Mouse (Mus musculus) gastrocnemius, adult 2 months (tissue): ENCODE data around the gene Smarca4. TPM values are rescaled to one million over a fixed set of nuclear protein-coding genes. Genes with fewer than 3 reads are reported as not detected.

Experiments used
- DNase-seq: peaks from one replicate; pipeline ENCODE4 v3.0.0; 2022
- H3K27ac ChIP-seq: fragments of 200-600 bp; 2 replicates; pipeline ENCODE4 v1.8.1; 2022; ENCODE audit warnings: mild to moderate bottlenecking
- H3K4me3 ChIP-seq: fragments of 200-600 bp; 2 replicates; pipeline ENCODE4 v1.8.1; 2022; ENCODE audit warnings: mild to moderate bottlenecking, moderate library complexity
- CTCF ChIP-seq: fragments of 200-600 bp; IDR thresholded peaks from 2 replicates; pipeline ENCODE4 v1.8.1; 2022; ENCODE audit warnings: antibody characterized with exemption, mild to moderate bottlenecking, moderate library complexity
- intact Hi-C: fragments of 180-260 bp; cut with DNase I; formaldehyde crosslinking; loops from one replicate; pipeline ENCODE4 v1.15.1; 2025
- microRNA-seq: library from miRNA; unstranded; fragments of <30 nt; microRNA quantifications from one replicate; pipeline ENCODE4 v1.2.0, GENCODE M21; 2021
- total RNA-seq, 2 experiments: library from RNA; stranded (reverse); gene quantifications; 2 replicates each; pipeline ENCODE4 v1.2.3; 2021

Gene Smarca4
- total RNA-seq, 2 experiments from 2014 or later = 39.0 to 40.7 TPM

DNA sequence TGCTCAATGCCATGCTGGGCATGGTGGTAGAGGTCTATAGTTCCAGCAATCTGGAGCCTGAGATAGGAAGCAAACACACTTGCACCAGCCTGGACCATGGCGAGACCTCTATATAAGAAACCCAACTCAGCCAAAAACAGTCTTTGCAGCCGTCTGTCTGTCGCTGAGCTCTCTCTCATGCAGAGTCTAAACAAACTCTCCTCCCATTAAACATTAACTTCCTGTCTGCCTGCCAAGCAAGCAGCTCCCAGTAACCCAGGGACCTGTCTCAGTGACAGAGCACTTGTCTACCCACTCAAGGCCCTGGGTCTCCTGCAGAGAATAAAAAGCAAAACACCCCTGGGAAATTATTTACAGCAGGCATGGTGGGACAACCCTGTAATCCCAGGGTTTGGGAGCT is 120.6 kb downstream of the Smarca4 start:
- intact Hi-C loops = no loop called here
- no peak for TF ChIP-seq CTCF
- no peak for DNase-seq
- H3K4me3 ChIP-seq = no peak overlapping the region
- H3K27ac ChIP-seq = no peak overlapping the region

DNA sequence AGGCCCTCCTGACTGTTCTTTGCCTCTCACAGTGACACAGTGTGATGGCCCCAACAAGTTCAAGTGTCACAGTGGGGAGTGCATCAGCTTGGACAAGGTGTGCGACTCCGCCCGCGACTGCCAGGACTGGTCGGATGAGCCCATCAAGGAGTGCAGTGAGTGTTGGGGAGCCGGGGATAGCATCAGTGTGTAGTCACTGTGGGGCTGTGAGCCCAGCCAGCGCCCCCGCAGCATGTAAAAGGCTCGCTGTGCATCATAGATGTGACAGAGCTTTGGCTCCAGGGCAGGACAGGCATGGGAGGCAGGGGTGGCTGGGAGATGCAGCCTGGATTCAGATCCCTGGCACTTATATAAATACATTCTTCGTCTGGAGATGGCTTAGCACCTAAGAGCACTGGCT is 121.2 kb downstream of the Smarca4 start:
- no peak for TF ChIP-seq CTCF
- Histone ChIP-seq H3K27ac (no peak overlapping the region), H3K4me3 (no peak overlapping the region)
- DNase-seq = no peak
- intact Hi-C loops = no loop called here

DNA sequence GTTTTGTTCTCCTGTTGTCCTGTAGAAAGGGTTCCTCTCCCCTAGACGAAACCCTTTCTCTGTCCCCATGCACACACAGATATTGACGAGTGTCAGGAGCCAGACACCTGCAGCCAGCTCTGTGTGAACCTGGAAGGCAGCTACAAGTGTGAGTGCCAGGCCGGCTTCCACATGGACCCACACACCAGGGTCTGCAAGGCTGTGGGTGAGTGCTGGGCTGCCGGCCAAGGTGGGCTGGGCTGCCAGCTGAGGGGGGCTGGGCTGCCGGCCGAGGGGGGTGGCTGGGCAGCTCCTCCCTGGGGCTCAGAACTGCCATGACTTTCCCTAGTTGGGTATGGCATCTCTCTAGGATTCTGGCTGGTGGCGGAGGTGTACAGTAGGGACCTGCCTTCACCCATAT is 122.8 kb downstream of the Smarca4 start:
- no peak for DNase-seq
- intact Hi-C loops = no loop called here

DNA sequence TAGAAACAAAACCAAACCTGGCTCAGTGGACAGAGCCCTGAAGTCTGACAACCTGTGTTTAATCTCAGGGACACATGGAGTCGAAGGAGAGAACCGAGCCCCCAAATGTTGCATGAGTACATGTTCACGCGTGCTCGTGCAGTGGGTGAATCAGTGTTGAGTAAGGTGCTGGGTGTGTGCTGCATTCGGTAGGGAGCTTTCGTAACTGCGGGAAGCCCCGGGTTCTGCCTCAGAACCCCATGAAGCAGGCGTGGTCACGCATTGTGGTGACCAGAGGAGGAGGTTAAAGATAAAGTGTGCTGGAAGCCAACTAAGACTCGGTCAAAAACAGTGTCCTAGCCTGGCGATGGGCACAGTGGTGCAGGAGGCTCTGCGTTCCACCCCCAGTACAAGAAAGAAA is 124.5 kb downstream of the Smarca4 start:
- intact Hi-C loops = no loop called here
- DNase-seq = no peak
- H3K27ac ChIP-seq = no peak overlapping the region
- H3K4me3 ChIP-seq = no peak overlapping the region
- TF ChIP-seq CTCF = no peak

More for the DNA sequence above, 122.8 kb downstream of the Smarca4 start:
- Histone ChIP-seq H3K4me3 (no peak overlapping the region), H3K27ac (no peak overlapping the region)
- no peak for TF ChIP-seq CTCF

DNA sequence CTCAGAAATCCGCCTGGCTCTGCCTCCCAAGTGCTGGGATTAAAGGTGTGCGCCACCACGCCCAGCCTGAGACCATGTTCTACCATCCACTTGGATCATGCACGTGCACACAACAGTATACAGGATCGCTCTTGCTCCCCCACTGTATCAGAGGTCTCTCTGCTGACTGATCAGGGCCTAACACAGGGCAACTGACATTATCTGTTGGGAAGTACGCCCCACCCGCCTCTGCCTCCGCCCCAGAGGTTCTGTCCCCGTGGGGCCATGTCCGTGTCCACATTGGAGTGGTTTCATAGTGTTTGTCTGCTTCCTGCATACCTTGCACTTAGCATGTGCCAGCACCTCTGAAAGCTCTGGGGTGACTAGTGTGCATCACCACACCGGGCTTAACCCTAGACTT is 125.5 kb downstream of the Smarca4 start:
- no peak for TF ChIP-seq CTCF
- Histone ChIP-seq H3K4me3 (no peak overlapping the region), H3K27ac (no peak overlapping the region)
- no peak for DNase-seq
- intact Hi-C loops = no loop called here

DNA sequence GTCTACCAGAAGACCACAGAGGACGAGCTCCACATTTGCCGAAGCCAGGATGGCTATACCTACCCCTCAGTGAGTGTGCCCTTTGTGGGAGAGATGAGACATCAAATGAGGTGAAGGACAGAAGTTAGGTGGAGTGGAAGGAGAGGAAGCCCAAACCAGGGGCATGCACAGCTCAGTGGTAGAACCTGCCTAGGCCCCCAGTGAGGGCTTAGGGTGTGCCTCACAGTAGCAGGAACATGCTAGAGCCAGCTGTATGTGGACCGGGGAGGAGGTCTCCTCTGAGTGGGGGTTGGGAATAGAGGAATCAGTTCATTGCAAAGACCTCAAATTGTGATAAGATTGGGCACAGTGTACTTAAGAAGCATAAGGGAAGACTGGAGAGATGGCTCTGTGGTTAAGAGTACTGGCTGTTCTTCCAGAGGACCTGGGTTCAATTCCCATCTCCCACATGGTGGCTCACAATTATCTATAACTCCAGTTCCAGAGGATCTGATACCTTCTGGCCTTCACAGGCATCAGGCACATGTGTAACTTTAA is 131.3 kb downstream of the Smarca4 start:
- Histone ChIP-seq H3K4me3 (no peak overlapping the region), H3K27ac (no peak overlapping the region)
- no peak for TF ChIP-seq CTCF
- DNase-seq = no peak
- intact Hi-C loops = no loop called here

DNA sequence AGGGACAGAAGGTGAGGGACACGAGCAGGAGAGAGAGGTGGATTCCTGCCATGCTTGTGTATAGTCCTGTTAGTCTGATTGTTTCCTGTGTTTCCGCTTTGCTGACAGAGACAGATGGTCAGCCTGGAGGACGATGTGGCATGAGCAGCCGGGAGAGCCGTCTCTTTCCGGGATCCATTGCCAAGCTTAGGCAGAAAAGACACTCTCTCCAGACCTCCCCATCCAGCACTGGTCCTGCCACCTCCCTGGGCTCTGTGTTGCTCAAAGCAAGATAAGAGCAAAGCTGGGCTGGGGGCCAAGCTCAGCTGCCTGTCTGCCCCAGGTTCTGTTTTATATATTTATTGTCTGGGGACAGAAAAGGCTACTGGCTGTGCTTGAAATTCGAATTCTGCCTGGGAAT is 132.1 kb downstream of the Smarca4 start:
- no peak for DNase-seq
- intact Hi-C loops = no loop called here
- Histone ChIP-seq H3K27ac (no peak overlapping the region; the same call in 1 of the 2 replicates), H3K4me3 (no peak overlapping the region)
- TF ChIP-seq CTCF = no peak

DNA sequence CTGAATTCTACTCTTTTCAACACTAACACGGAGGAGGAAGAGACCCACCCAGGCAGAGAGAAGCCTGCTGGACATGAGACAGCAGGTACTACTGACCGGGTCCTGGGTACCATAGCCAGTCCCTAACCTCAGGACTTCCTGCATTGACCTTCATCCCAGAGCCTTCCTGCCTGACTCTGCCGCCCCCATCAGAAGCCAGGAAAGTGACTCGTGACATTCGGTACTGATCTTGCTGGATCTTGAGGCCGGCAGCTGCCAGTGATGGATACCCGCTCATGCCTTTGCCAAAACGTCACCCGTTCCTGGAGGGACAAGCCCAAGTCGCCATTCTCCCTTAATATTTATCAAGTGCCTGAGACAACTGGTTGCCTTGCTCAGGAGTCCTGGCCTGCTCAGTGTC is 132.5 kb downstream of the Smarca4 start:
- H3K27ac ChIP-seq = no peak overlapping the region
- no peak for TF ChIP-seq CTCF
- no peak overlapping the region for H3K4me3 ChIP-seq
- DNase-seq = no peak
- intact Hi-C loops = no loop called here

DNA sequence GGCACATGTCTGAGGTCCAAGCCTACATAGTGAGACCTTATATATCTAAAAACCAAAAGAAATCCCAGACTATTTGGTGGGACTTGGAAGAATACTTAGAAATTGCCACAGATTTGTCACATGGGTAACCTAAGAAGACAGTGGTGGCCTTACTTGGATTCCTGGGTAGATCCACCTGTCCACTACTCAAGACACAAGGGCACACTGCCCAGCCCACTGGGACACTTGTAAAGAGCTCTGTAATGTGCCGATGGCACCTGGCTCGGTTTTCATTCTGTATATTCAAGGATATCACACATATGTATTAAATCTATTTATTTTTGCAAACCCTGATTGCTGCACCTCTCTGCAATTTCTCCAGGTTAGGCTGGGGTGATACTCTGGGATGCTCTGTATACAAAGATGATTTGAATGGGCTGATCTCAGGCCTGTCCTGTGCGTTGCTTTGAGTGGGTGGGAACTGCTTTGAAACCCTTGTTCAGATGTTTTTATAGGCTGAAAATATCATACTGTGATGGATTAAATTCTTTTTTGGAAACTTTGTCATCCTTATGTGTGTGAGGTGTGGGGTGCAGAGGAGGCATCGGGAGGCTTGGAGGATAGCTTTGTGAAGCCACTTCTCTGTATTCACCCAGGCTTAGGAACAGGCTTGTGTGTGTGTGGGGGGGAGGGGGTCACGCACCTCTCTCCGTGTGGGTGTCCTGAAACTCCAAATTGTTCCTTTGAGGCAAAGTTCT is 133.6 kb downstream of the Smarca4 start:
- TF ChIP-seq CTCF = no peak
- intact Hi-C loops = no loop called here

DNA sequence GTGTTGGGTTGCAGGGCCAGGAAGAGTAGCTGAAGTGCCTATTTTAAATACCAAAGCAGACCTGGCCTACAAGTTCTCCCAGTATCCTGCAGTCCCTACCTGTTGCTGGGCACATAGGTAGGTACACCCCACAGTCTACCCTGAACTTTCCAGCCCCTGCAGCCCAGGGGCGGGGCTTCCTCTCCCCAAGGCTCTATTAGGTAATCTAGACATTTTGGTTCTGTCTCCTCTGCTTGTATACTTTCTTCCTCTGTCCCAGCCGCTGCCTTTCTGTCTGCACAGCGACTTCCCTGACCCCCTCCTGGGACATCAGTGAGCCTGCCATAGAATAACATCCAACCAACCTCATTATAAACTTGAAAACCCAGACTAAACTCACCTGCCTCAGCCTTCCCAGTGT is 134.4 kb downstream of the Smarca4 start:
- DNase-seq = no peak
- no peak for TF ChIP-seq CTCF
- intact Hi-C loops = no loop called here

More for the DNA sequence above, 133.6 kb downstream of the Smarca4 start:
- DNase-seq = no peak
- H3K27ac ChIP-seq = no peak overlapping the region
- no peak overlapping the region for H3K4me3 ChIP-seq

DNA sequence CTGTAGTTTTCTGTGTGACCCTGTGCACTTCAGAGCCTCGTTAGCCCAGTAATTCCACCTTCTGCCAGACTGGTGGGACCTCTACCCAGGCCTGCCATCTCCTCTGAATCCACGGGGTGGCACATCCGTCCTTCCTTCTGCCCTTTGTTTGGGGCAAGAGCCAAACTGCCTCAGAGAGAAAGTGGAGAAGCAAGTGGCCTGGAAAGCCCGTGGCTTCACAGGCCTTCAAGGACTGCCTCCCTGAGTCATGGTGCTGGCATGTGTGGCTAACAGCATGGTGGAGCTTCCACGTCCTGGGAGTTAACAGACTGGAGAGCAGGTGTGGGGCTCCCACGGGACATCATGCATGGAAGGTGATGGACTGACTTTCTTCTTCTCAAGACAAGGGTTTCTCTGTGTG is 135.4 kb downstream of the Smarca4 start:
- Histone ChIP-seq H3K27ac (peak overlapping the region; percentile 83), H3K4me3 (no peak overlapping the region)
- peak; percentile 80 for DNase-seq
- intact Hi-C loops = loop anchor here (1.0 kb wide), 2 partner anchors 53 to 120 kb away; no protein-coding TSS in a partner anchor
- TF ChIP-seq CTCF = peak; percentile 71

More for the DNA sequence above, 134.4 kb downstream of the Smarca4 start:
- no peak overlapping the region for H3K4me3 ChIP-seq
- no peak overlapping the region for H3K27ac ChIP-seq

DNA sequence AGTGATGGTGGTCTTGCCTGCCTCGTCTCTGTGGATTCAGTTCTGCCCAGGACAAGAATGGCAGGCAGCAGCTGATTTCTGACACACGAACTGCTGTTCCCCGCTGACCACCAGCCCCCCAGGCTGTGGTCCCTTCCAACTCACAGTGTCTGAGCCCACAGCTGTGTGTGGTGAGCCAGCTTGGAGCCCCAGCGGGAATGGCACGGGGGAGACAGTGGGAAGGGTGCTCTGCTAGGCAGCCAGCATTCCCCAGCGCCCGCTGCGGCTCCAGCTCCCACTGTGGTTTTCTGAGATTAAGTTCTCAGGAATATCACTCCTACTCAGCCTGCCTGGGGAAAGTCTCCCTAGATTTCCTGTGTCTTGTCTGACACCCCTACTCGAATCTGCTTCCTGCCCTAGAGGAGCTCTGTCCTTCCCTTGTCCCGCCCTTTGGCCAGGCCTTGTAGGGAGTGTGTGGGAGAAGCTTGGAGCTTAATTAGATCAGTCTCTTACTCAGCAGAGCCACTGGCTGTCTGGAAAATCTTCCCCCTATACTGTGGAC is 136.4 kb downstream of the Smarca4 start:
- H3K4me3 ChIP-seq = no peak overlapping the region
- intact Hi-C loops = no loop called here
- peak; percentile 71 for DNase-seq
- no peak for TF ChIP-seq CTCF
- peak overlapping the region; percentile 83 for H3K27ac ChIP-seq

Small RNA genes lying within 50 kb of the gene (microRNA-seq; reads per million reads assigned to microRNA genes)
- not detected for gene Mir1946b

Other genes starting within 250 kb of the Smarca4 start
- gene Ilf3, start 248.3 kb upstream of the Smarca4 start, total RNA-seq = 10 to 100 TPM; 21.2 to 25.2 TPM
- 1 to 10 TPM; 7.0 to 8.4 TPM for gene Qtrt1, start 204.3 kb upstream of the Smarca4 start, total RNA-seq
- gene Dnm2, start 191.3 kb upstream of the Smarca4 start, total RNA-seq = 10 to 100 TPM; 38.2 to 41.8 TPM
- gene Tmed1, start 105.9 kb upstream of the Smarca4 start, total RNA-seq = 10 to 100 TPM; 28.9 to 35.8 TPM
- 1 to 10 TPM in 1 of 2 experiments, under 1 TPM in 1; 0.74 to 1.3 TPM for gene AB124611, start 90.0 kb upstream of the Smarca4 start, total RNA-seq
- gene Carm1, start 69.3 kb upstream of the Smarca4 start, total RNA-seq = 10 to 100 TPM; 54.6 to 57.2 TPM
- 10 to 100 TPM; 44.1 to 48.3 TPM for gene Timm29, start 23.4 kb upstream of the Smarca4 start, total RNA-seq
- gene Yipf2, start 23.3 kb upstream of the Smarca4 start, total RNA-seq = 1 to 10 TPM; 5.8 to 6.9 TPM
- 1 to 10 TPM; 2.9 to 3.3 TPM for gene Ldlr, start 107.3 kb downstream of the Smarca4 start, total RNA-seq
- gene Spc24, start 144.1 kb downstream of the Smarca4 start, total RNA-seq = under 1 TPM; 0.50 to 0.89 TPM
- 10 to 100 TPM; 11.5 to 16.6 TPM for gene Kank2, start 182.6 kb downstream of the Smarca4 start, total RNA-seq
- gene Angptl8, start 219.3 kb downstream of the Smarca4 start, total RNA-seq = not detected
- 10 to 100 TPM in 1 of 2 experiments, 1 to 10 TPM in 1; 9.4 to 10.5 TPM for gene Dock6, start 236.5 kb downstream of the Smarca4 start, total RNA-seq